Comparison of ENCODE assay signal across 14 mouse cellular contexts in genomic region chr12:102622302-102622842, GRCm38 (mm10).
A peak's percentile ranks its signal among the peaks of the same experiment; 100 is the strongest.
DNase-seq lines count a peak whose midpoint lies in the region; ATAC-seq and TF ChIP-seq lines count a peak whose summit lies in the region.
"Had no signal": no experiment of that assay in that cellular context is flagged by ENCODE, and none has a peak within 500 bp of the region (broad histone marks: within the 10 kb centered on the region; RNA-seq: fewer than 3 reads in every experiment).

No protein-coding gene starts in this region.

- whole genome bisulfite sequencing in thymus, adult 2 months: 63% methylated on average over 12 of the region's 12 CpGs
- WGBS in stomach, embryonic 16.5 days: 71% methylated on average over 12 of the region's 12 CpGs

- TF ChIP-seq POLR2A in thymus, adult 2 months (IDR thresholded peaks at IDR 0.05; ENCODE audit: control insufficient read depth, extremely low read depth, insufficient read depth, low read length, poor library complexity): no peak

- TF ChIP-seq CTCF in thymus, adult 2 months (IDR thresholded peaks at IDR 0.05; ENCODE audit: borderline replicate concordance, control insufficient read depth, extremely low read depth, insufficient read depth, low read length, poor library complexity): no peak
- no peak for TF ChIP-seq CTCF in gastrocnemius, adult 2 months (IDR thresholded peaks at IDR 0.05)

- peak overlapping the region; percentile 32; the same call in 1 of the 2 replicates for H3K27ac ChIP-seq in thymus, adult 2 months (ENCODE audit: control insufficient read depth, insufficient read depth, low read length)
- peak overlapping the region; percentile 81 for H3K27ac ChIP-seq in stomach, embryonic 16.5 days (ENCODE audit: low read length)
- H3K27ac ChIP-seq in gastrocnemius, adult 2 months: no peak overlapping the region; the same call in 1 of the 2 replicates
- H3K27ac ChIP-seq: liver, embryonic 12.5 days had no signal

- intact Hi-C loops in gastrocnemius, adult 2 months (cut with DNase I): loop anchor here (5.0 kb wide), 1 partner anchor 80 kb away; the partner anchor contains the start of gene Itpk1

- no peak overlapping the region for H3K4me3 ChIP-seq in thymus, adult 2 months (ENCODE audit: control insufficient read depth, insufficient read depth, low read length)
- no peak overlapping the region for H3K4me3 ChIP-seq in stomach, embryonic 16.5 days (replicated peaks; ENCODE audit: low read length)
- no peak overlapping the region for H3K4me3 ChIP-seq in gastrocnemius, adult 2 months
- H3K4me3 ChIP-seq: erythroblast, embryonic 14.5 days; liver, embryonic 12.5 days had no signal

- H3K27me3 ChIP-seq in thymus, adult 2 months (ENCODE audit: control insufficient read depth, insufficient read depth, low read length): no peaks in the 10 kb centered on the region
- no peaks in the 10 kb centered on the region for H3K27me3 ChIP-seq in stomach, embryonic 16.5 days (ENCODE audit: control insufficient read depth, insufficient read depth, low read length)
- H3K27me3 ChIP-seq: liver, embryonic 12.5 days had no signal

- no peak overlapping the region for H3K4me2 ChIP-seq in stomach, embryonic 16.5 days (ENCODE audit: low read depth, low read length)
- H3K4me2 ChIP-seq: liver, embryonic 12.5 days; midbrain, embryonic 11.5 days had no signal

- H3K9ac ChIP-seq in stomach, embryonic 16.5 days (ENCODE audit: low read length): 0 out of 2 replicates have a peak overlapping the region, but pooled peaks have one; percentile 11
- H3K9ac ChIP-seq: liver, embryonic 12.5 days had no signal

- no peaks in the 10 kb centered on the region for H3K9me3 ChIP-seq in stomach, embryonic 16.5 days (replicated peaks; ENCODE audit: control insufficient read depth, low read length)
- H3K9me3 ChIP-seq: liver, embryonic 12.5 days had no signal

- H3K4me1 ChIP-seq in thymus, adult 2 months (replicated peaks; ENCODE audit: control insufficient read depth, insufficient read depth, low read length): peaks cover 33% of the 10 kb centered on the region
- H3K4me1 ChIP-seq in stomach, embryonic 16.5 days (ENCODE audit: control insufficient read depth, insufficient read depth, low read length): no peaks in the 10 kb centered on the region; the same call in 1 of the 2 replicates

- DNase-seq in frontal cortex, postnatal 14 days (ENCODE audit: low spot score in 2 of 2): no peak
- no peak for DNase-seq in thymus, adult 2 months
- no peak for DNase-seq in thymus, adult 18-20 months
- DNase-seq in adrenal gland, postnatal 25 days: no peak
- no peak for DNase-seq in gastrocnemius, adult 2 months
- DNase-seq: adrenal gland, adult 2 months; B cell, adult 2 months; lung, postnatal 14 days had no signal

- ATAC-seq in frontal cortex, adult (ENCODE audit: low TSS enrichment): peak; percentile 27; the same call in 1 of the 2 replicates
- peak; percentile 84 for ATAC-seq in inflammation-experienced regulatory T-cells, adult 6 months
- ATAC-seq in stomach, embryonic 16.5 days (ENCODE audit: insufficient read depth, low FRiP score): no peak
- ATAC-seq: liver, embryonic 12.5 days had no signal

- no peaks in the 10 kb centered on the region for H3K36me3 ChIP-seq in thymus, adult 2 months (ENCODE audit: control insufficient read depth, insufficient read depth, low read length)
- no peaks in the 10 kb centered on the region for H3K36me3 ChIP-seq in stomach, embryonic 16.5 days (ENCODE audit: control insufficient read depth, insufficient read depth, low read length)
- H3K36me3 ChIP-seq: liver, embryonic 12.5 days had no signal
